Mouse (Mus musculus): ENCODE data around the gene Lars2. TPM values are rescaled to one million over a fixed set of nuclear protein-coding genes. Genes with fewer than 3 reads are reported as not detected.

Lars2 gene
- polyA plus RNA-seq, 1 experiment from 2014 or later, result 1,028 TPM

GRCm38 (mm10) chr9:123480253-123480921, 113.7 kb downstream of the Lars2 start:
- Histone ChIP-seq H3K27me3 (no peaks in the 10 kb centered on the region), H3K27ac (no peak overlapping the region), H3K4me2 (replicated peaks) (peak overlapping the region; percentile 95), H3K4me3 (peak overlapping the region; percentile 73), H3K4me1 (peaks cover 56% of the 10 kb centered on the region), H3K36me3 (peaks cover 43% of the 10 kb centered on the region), H3K9me3 (no peaks in the 10 kb centered on the region), H3K9ac (peak overlapping the region; percentile 76)
- 80% methylated on average over 18 of the region's 18 CpGs for WGBS
- no peak for ATAC-seq (ENCODE audit: low FRiP score, low read depth)

GRCm38 (mm10) chr9:123481136-123481535, 114.4 kb downstream of the Lars2 start:
- H3K36me3 ChIP-seq, result peaks cover 50% of the 10 kb centered on the region
- ATAC-seq (ENCODE audit: low FRiP score, low read depth), result no peak
- H3K4me2 ChIP-seq (replicated peaks), result peak overlapping the region; percentile 95
- H3K9me3 ChIP-seq, result no peaks in the 10 kb centered on the region
- WGBS, result 62% methylated on average over 7 of the region's 7 CpGs
- no peak overlapping the region for H3K27ac ChIP-seq
- peak overlapping the region; percentile 76; the same call in 1 of the 2 replicates for H3K9ac ChIP-seq
- peaks cover 56% of the 10 kb centered on the region for H3K4me1 ChIP-seq
- H3K4me3 ChIP-seq, result peak overlapping the region; percentile 73
- H3K27me3 ChIP-seq, result no peaks in the 10 kb centered on the region

GRCm38 (mm10) chr9:123483598-123483997, 116.9 kb downstream of the Lars2 start:
- Histone ChIP-seq H3K4me1 (peaks cover 61% of the 10 kb centered on the region), H3K4me3 (no peak overlapping the region), H3K27me3 (no peaks in the 10 kb centered on the region), H3K27ac (no peak overlapping the region), H3K36me3 (peaks cover 60% of the 10 kb centered on the region), H3K9me3 (no peaks in the 10 kb centered on the region), H3K9ac (no peak overlapping the region), H3K4me2 (replicated peaks) (no peak overlapping the region)
- WGBS, result 100% methylated on average over 1 of the region's 1 CpGs
- ATAC-seq (ENCODE audit: low FRiP score, low read depth), result no peak

- Histone ChIP-seq H3K9ac (no peak overlapping the region), H3K4me3 (no peak overlapping the region), H3K27ac (no peak overlapping the region), H3K4me2 (replicated peaks) (no peak overlapping the region), H3K4me1 (peaks cover 65% of the 10 kb centered on the region), H3K36me3 (peaks cover 60% of the 10 kb centered on the region), H3K27me3 (no peaks in the 10 kb centered on the region), H3K9me3 (no peaks in the 10 kb centered on the region)
- no peak for ATAC-seq (ENCODE audit: low FRiP score, low read depth)
- 95% methylated on average over 3 of the region's 3 CpGs for WGBS
These were observed 118.1 kb downstream of the Lars2 start for GRCm38 (mm10) chr9:123484830-123485229.

- Histone ChIP-seq H3K27me3 (no peaks in the 10 kb centered on the region), H3K4me1 (peaks cover 65% of the 10 kb centered on the region), H3K9ac (no peak overlapping the region), H3K27ac (no peak overlapping the region), H3K9me3 (no peaks in the 10 kb centered on the region), H3K4me3 (no peak overlapping the region), H3K36me3 (peaks cover 53% of the 10 kb centered on the region), H3K4me2 (replicated peaks) (no peak overlapping the region)
- WGBS, result 95% methylated on average over 4 of the region's 4 CpGs
- ATAC-seq (ENCODE audit: low FRiP score, low read depth), result no peak
These were observed 118.8 kb downstream of the Lars2 start for GRCm38 (mm10) chr9:123485561-123485960.

GRCm38 (mm10) chr9:123486635-123487034, 119.9 kb downstream of the Lars2 start:
- H3K9me3 ChIP-seq, result no peaks in the 10 kb centered on the region
- H3K9ac ChIP-seq, result no peak overlapping the region
- no peak overlapping the region for H3K27ac ChIP-seq
- no peak for ATAC-seq (ENCODE audit: low FRiP score, low read depth)
- H3K36me3 ChIP-seq, result peaks cover 45% of the 10 kb centered on the region
- H3K4me2 ChIP-seq (replicated peaks), result no peak overlapping the region
- WGBS, result 68% methylated on average over 3 of the region's 3 CpGs
- peaks cover 63% of the 10 kb centered on the region for H3K4me1 ChIP-seq
- no peaks in the 10 kb centered on the region for H3K27me3 ChIP-seq
- H3K4me3 ChIP-seq, result no peak overlapping the region

GRCm38 (mm10) chr9:123489073-123489472, 122.3 kb downstream of the Lars2 start:
- Histone ChIP-seq H3K36me3 (peaks cover 28% of the 10 kb centered on the region), H3K4me3 (no peak overlapping the region), H3K4me1 (peaks cover 53% of the 10 kb centered on the region), H3K27ac (no peak overlapping the region; the same call in 1 of the 2 replicates), H3K4me2 (replicated peaks) (no peak overlapping the region), H3K9me3 (no peaks in the 10 kb centered on the region), H3K27me3 (no peaks in the 10 kb centered on the region), H3K9ac (no peak overlapping the region)
- 69% methylated on average over 2 of the region's 2 CpGs for WGBS
- no peak for ATAC-seq (ENCODE audit: low FRiP score, low read depth)

GRCm38 (mm10) chr9:123489727-123490343, 123.1 kb downstream of the Lars2 start:
- H3K27me3 ChIP-seq, result no peaks in the 10 kb centered on the region
- no peak overlapping the region for H3K9ac ChIP-seq
- no peak overlapping the region for H3K4me3 ChIP-seq
- ATAC-seq (ENCODE audit: low FRiP score, low read depth), result no peak
- peaks cover 53% of the 10 kb centered on the region for H3K4me1 ChIP-seq
- peaks cover 21% of the 10 kb centered on the region for H3K36me3 ChIP-seq
- H3K9me3 ChIP-seq, result no peaks in the 10 kb centered on the region
- 56% methylated on average over 9 of the region's 9 CpGs for WGBS
- H3K4me2 ChIP-seq (replicated peaks), result no peak overlapping the region
- H3K27ac ChIP-seq, result peak overlapping the region; percentile 28; the same call in 1 of the 2 replicates

GRCm38 (mm10) chr9:123490930-123491329, 124.2 kb downstream of the Lars2 start:
- H3K4me1 ChIP-seq, result peaks cover 61% of the 10 kb centered on the region
- H3K36me3 ChIP-seq, result peaks cover 11% of the 10 kb centered on the region
- no peak overlapping the region for H3K4me3 ChIP-seq
- no peaks in the 10 kb centered on the region for H3K27me3 ChIP-seq
- H3K27ac ChIP-seq, result peak overlapping the region; percentile 70
- no peaks in the 10 kb centered on the region for H3K9me3 ChIP-seq
- H3K4me2 ChIP-seq (replicated peaks), result 0 out of 2 replicates have a peak overlapping the region, but pooled peaks have one; percentile 11
- peak; percentile 34; the same call in 1 of the 2 replicates for ATAC-seq (ENCODE audit: low FRiP score, low read depth)
- 55% methylated on average over 5 of the region's 5 CpGs for WGBS
- no peak overlapping the region for H3K9ac ChIP-seq

- Histone ChIP-seq H3K27me3 (no peaks in the 10 kb centered on the region), H3K36me3 (peaks cover 2% of the 10 kb centered on the region; the same call in 1 of the 2 replicates), H3K9ac (no peak overlapping the region), H3K4me1 (peaks cover 65% of the 10 kb centered on the region), H3K27ac (peak overlapping the region; percentile 69; the same call in 1 of the 2 replicates), H3K4me3 (no peak overlapping the region), H3K9me3 (no peaks in the 10 kb centered on the region), H3K4me2 (replicated peaks) (peak overlapping the region; percentile 12)
- 58% methylated on average over 9 of the region's 9 CpGs for WGBS
- peak; percentile 62 for ATAC-seq (ENCODE audit: low FRiP score, low read depth)
These were observed 125.3 kb downstream of the Lars2 start for GRCm38 (mm10) chr9:123491917-123492585.

- Histone ChIP-seq H3K4me2 (replicated peaks) (peak overlapping the region; percentile 51), H3K9me3 (no peaks in the 10 kb centered on the region), H3K27me3 (no peaks in the 10 kb centered on the region), H3K4me3 (peak overlapping the region; percentile 17), H3K9ac (no peak overlapping the region; the same call in 1 of the 2 replicates), H3K4me1 (peaks cover 33% of the 10 kb centered on the region), H3K36me3 (peaks cover 17% of the 10 kb centered on the region), H3K27ac (no peak overlapping the region)
- no peak for ATAC-seq (ENCODE audit: low FRiP score, low read depth)
- 3% methylated on average over 13 of the region's 13 CpGs for WGBS
These were observed 129.9 kb downstream of the Lars2 start for GRCm38 (mm10) chr9:123496665-123497064.

GRCm38 (mm10) chr9:123497906-123498305, 131.2 kb downstream of the Lars2 start:
- WGBS, result 87% methylated on average over 5 of the region's 5 CpGs
- H3K36me3 ChIP-seq, result peaks cover 28% of the 10 kb centered on the region
- H3K4me2 ChIP-seq (replicated peaks), result no peak overlapping the region
- no peak overlapping the region for H3K9ac ChIP-seq
- ATAC-seq (ENCODE audit: low FRiP score, low read depth), result no peak
- H3K4me3 ChIP-seq, result no peak overlapping the region
- H3K27me3 ChIP-seq, result no peaks in the 10 kb centered on the region
- no peak overlapping the region for H3K27ac ChIP-seq
- H3K4me1 ChIP-seq, result peaks cover 22% of the 10 kb centered on the region
- no peaks in the 10 kb centered on the region for H3K9me3 ChIP-seq

Data from limb, embryonic 13.5 days (tissue).